Mouse (Mus musculus) bone marrow, adult 2 months (tissue): Measurements from ENCODE around the gene Trim38. TPM values are rescaled to one million over a fixed set of nuclear protein-coding genes. Genes with fewer than 3 reads are reported as not detected.

Experiments
- H3K27ac ChIP-seq: fragments of 200-500 bp; 2 replicates; pipeline ENCODE4 v1.5.1; 2012; ENCODE audit warnings: low read depth, mild to moderate bottlenecking, control low read depth, inconsistent platforms, low read length; ENCODE audit not compliant: control insufficient read depth, poor library complexity, insufficient read depth
- H3K4me1 ChIP-seq: fragments of 200-500 bp; 2 replicates; pipeline ENCODE4 v1.6.1; 2011; ENCODE audit warnings: low read length; ENCODE audit not compliant: control insufficient read depth, insufficient read depth
- H3K4me3 ChIP-seq: fragments of 200-500 bp; replicated peaks from 2 replicates; pipeline ENCODE3; 2011; ENCODE audit warnings: mild to moderate bottlenecking, low read depth, low read length, control low read depth; ENCODE audit not compliant: control insufficient read depth
- CTCF ChIP-seq: fragments of 200-500 bp; IDR thresholded peaks from 2 replicates; pipeline ENCODE4 v1.5.1; 2011; ENCODE audit warnings: low read length, control low read depth; ENCODE audit not compliant: control insufficient read depth, insufficient read depth
- POLR2A ChIP-seq: fragments of 200-500 bp; IDR thresholded peaks from 2 replicates; pipeline ENCODE4 v1.6.1; 2011; ENCODE audit warnings: low read depth, mild to moderate bottlenecking, control low read depth, low read length, borderline replicate concordance; ENCODE audit not compliant: control insufficient read depth
- WGBS: fragments of 180-500 bp; shearing (Covaris S2); methylation state at CpG from one replicate; pipeline ENCODE4 v1.1.7; 2018; 5-methylcytosine and 5-hydroxymethylcytosine counted together
- polyA plus RNA-seq: library from polyadenylated mRNA; stranded (reverse); fragments of >200 nt; gene quantifications from 2 replicates; pipeline ENCODE4 v1.2.4, GENCODE M21; 2011; ENCODE audit warnings: low replicate concordance; ENCODE audit not compliant: missing spikeins, insufficient read depth, insufficient read length

The Trim38 gene
- polyA plus RNA-seq, 1 experiment: not detected

DNA sequence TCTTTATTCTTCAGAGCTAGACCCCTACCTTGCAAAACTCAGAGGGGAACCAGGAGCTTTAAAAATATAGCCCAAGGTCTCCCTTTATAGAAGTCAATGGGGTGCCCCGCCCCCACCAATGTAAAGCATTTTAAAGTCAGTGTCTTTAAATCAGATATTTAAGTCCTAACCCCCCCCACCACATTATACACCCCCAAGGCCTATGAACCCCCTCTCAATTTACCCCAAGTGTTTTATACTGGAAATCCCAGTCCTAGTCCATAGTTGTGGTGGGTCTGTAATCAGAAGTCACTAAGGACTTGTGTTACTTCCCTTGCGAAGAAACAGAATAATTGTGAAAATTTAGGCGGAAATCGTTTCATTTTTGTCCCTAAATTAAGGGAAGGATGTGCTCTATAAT is 31.7 kb upstream of the Trim38 start:
- 19% methylated on average over 4 of the region's 4 CpGs for WGBS

DNA sequence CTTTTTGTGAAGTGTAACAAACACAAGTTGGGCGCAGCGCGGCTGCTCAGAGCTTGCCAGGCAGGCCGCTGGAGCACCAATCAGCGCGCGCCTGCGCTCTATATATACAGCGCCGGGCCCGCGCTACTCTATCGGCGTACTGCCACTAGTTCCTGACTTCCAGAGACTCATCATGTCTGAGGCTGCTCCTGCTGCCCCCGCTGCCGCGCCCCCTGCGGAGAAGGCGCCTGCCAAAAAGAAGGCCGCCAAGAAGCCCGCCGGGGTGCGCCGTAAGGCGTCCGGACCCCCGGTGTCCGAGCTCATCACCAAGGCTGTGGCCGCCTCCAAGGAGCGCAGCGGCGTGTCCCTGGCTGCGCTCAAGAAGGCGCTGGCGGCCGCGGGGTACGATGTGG is 31.0 kb upstream of the Trim38 start, which contains the start of gene Hist1h1c:
Gene Hist1h1c (plus strand): TSS at position 132 of the 392 bp plus-strand sequence.
- peak within 1 kb of the TSS; percentile 98 for H3K27ac ChIP-seq
- no peaks in the 10 kb centered on the region; the same call in 1 of the 2 replicates for H3K4me1 ChIP-seq
- under 1% methylated on average over 38 of the region's 38 CpGs for WGBS
- TF ChIP-seq POLR2A (peak; percentile 99), CTCF (0 out of 2 replicates have a peak, but pooled peaks have one; percentile 6)
- peak within 1 kb of the TSS; percentile 67 for H3K4me3 ChIP-seq

More for the DNA sequence above, 31.7 kb upstream of the Trim38 start:
- no peak overlapping the region for H3K4me3 ChIP-seq
- H3K27ac ChIP-seq: no peak overlapping the region; the same call in 1 of the 2 replicates
- H3K4me1 ChIP-seq: no peaks in the 10 kb centered on the region; the same call in 1 of the 2 replicates
- TF ChIP-seq CTCF (no peak), POLR2A (no peak)

DNA sequence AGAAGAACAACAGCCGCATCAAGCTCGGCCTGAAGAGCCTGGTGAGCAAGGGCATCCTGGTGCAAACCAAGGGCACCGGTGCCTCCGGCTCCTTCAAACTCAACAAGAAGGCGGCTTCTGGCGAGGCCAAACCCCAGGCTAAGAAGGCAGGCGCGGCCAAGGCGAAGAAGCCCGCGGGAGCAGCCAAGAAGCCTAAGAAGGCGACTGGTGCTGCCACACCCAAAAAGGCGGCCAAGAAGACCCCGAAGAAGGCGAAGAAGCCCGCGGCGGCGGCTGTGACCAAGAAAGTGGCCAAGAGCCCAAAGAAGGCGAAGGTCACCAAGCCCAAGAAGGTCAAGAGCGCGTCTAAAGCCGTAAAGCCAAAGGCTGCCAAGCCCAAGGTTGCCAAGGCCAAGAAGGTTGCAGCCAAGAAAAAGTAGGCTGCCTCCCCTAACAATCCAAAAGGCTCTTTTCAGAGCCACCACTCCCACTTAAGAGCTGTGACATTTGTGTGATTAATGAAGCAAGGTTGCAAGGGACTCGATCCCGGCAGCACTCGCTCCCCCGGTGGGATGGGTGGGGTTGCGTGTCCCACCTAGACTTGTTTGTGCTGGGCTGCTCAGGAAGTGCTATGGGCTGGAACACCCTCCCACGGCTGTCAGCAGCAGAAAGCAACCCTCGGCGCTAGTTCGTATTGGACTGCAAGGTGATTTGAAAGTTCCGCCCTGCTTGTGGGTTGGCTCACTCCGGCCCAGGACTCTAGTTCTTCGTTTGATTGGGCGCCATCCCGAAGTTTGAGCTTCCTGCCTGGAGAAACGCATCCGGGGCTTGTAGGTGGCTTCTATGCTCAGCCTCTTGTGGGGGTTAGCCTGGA is 30.4 kb upstream of the Trim38 start:
- Histone ChIP-seq H3K4me3 (peak overlapping the region; percentile 67), H3K4me1 (no peaks in the 10 kb centered on the region; the same call in 1 of the 2 replicates), H3K27ac (peak overlapping the region; percentile 98)
- under 1% methylated on average over 39 of the region's 39 CpGs for WGBS
- TF ChIP-seq POLR2A (peak; percentile 98), CTCF (no peak)

GRCm38 (mm10) chr13:23739922-23740252 is 29.8 kb upstream of the Trim38 start:
- under 1% methylated on average over 14 of the region's 14 CpGs for WGBS
- H3K4me3 ChIP-seq: peak overlapping the region; percentile 67
- H3K27ac ChIP-seq: peak overlapping the region; percentile 98
- H3K4me1 ChIP-seq: no peaks in the 10 kb centered on the region; the same call in 1 of the 2 replicates
- TF ChIP-seq POLR2A (no peak), CTCF (no peak)

- peak overlapping the region; percentile 98; the same call in 1 of the 2 replicates for H3K27ac ChIP-seq
- H3K4me3 ChIP-seq: peak overlapping the region; percentile 67
- no peaks in the 10 kb centered on the region; the same call in 1 of the 2 replicates for H3K4me1 ChIP-seq
- 28% methylated on average over 13 of the region's 13 CpGs for WGBS
- TF ChIP-seq POLR2A: no peak
- TF ChIP-seq CTCF: no peak
These were observed 29.4 kb upstream of the Trim38 start for GRCm38 (mm10) chr13:23740256-23740840.

DNA sequence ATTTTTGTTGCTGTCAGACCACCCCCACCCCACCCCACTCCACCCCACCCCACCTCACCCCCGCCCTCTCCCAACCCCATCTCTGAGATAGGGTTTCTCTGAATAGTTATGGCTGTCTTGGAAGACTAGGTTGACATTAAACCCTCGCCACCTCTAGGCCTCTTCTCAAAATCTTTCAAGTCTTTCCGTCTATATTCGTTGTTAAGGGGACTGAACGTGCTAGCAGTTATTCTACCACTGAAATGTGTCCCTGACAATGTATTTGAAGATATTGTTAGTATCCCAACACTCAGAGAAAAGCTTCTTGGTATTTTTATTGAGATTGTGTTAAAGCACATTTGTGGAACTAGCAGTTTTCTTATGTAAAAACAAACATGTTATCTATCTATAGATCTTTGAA is 28.8 kb upstream of the Trim38 start:
- Histone ChIP-seq H3K27ac (no peak overlapping the region), H3K4me3 (no peak overlapping the region), H3K4me1 (no peaks in the 10 kb centered on the region; the same call in 1 of the 2 replicates)
- TF ChIP-seq POLR2A (no peak), CTCF (no peak)
- 61% methylated on average over 5 of the region's 5 CpGs for WGBS

GRCm38 (mm10) chr13:23742007-23742406 is 27.7 kb upstream of the Trim38 start:
- Histone ChIP-seq H3K27ac (no peak overlapping the region), H3K4me3 (no peak overlapping the region), H3K4me1 (no peaks in the 10 kb centered on the region; the same call in 1 of the 2 replicates)
- TF ChIP-seq POLR2A: no peak
- no peak for TF ChIP-seq CTCF

GRCm38 (mm10) chr13:23743215-23743614 is 26.5 kb upstream of the Trim38 start:
- H3K4me1 ChIP-seq: no peaks in the 10 kb centered on the region; the same call in 1 of the 2 replicates
- WGBS: 84% methylated on average over 5 of the region's 5 CpGs
- TF ChIP-seq POLR2A (no peak), CTCF (no peak)

More at GRCm38 (mm10) chr13:23743215-23743614, 26.5 kb upstream of the Trim38 start:
- H3K27ac ChIP-seq: peak overlapping the region; percentile 46; the same call in 1 of the 2 replicates
- H3K4me3 ChIP-seq: no peak overlapping the region
